Mouse (Mus musculus) ES-CJ7 (cell line): Measurements from ENCODE around the gene Baiap2.

Experiments
- DNase-seq: peaks from one replicate; pipeline ENCODE4 v3.0.0; 2011; ENCODE audit warnings: low read depth, low spot score

Gene Baiap2

GRCm38 (mm10) chr11:119978701-119979100, 36.1 kb downstream of the Baiap2 start:
- DNase-seq: no peak

GRCm38 (mm10) chr11:119979596-119980385, 37.2 kb downstream of the Baiap2 start:
- no peak for DNase-seq

- DNase-seq: no peak
Observed at GRCm38 (mm10) chr11:119981769-119982168, 39.2 kb downstream of the Baiap2 start.

- no peak for DNase-seq
Observed at GRCm38 (mm10) chr11:119982236-119982635, 39.7 kb downstream of the Baiap2 start.

GRCm38 (mm10) chr11:119983151-119983550, 40.6 kb downstream of the Baiap2 start:
- no peak for DNase-seq

GRCm38 (mm10) chr11:119986751-119987425, 44.3 kb downstream of the Baiap2 start:
- DNase-seq: no peak

- DNase-seq: no peak
Observed at GRCm38 (mm10) chr11:119987876-119988275, 45.3 kb downstream of the Baiap2 start.

- DNase-seq: no peak
Observed at GRCm38 (mm10) chr11:119988391-119988790, 45.8 kb downstream of the Baiap2 start.

- DNase-seq: no peak
Observed at GRCm38 (mm10) chr11:119989115-119989564, 46.6 kb downstream of the Baiap2 start.

GRCm38 (mm10) chr11:119990658-119991337, 48.2 kb downstream of the Baiap2 start:
- no peak for DNase-seq

GRCm38 (mm10) chr11:119991338-119991678, 48.7 kb downstream of the Baiap2 start:
- DNase-seq: peak; percentile 81

- no peak for DNase-seq
Observed at GRCm38 (mm10) chr11:119997351-119997750, 54.8 kb downstream of the Baiap2 start.

GRCm38 (mm10) chr11:120002041-120002440, 59.5 kb downstream of the Baiap2 start:
- no peak for DNase-seq

GRCm38 (mm10) chr11:120002634-120003220, 60.2 kb downstream of the Baiap2 start:
- DNase-seq: no peak

GRCm38 (mm10) chr11:120005434-120006317, 63.1 kb downstream of the Baiap2 start:
- no peak for DNase-seq

GRCm38 (mm10) chr11:120007496-120008080, 65.0 kb downstream of the Baiap2 start:
- no peak for DNase-seq

GRCm38 (mm10) chr11:120008501-120008900, 65.9 kb downstream of the Baiap2 start:
- DNase-seq: no peak

GRCm38 (mm10) chr11:120008956-120009355, 66.4 kb downstream of the Baiap2 start:
- DNase-seq: no peak

GRCm38 (mm10) chr11:120009937-120010336, 67.4 kb downstream of the Baiap2 start:
- DNase-seq: no peak

GRCm38 (mm10) chr11:120011114-120011760, 68.7 kb downstream of the Baiap2 start:
- no peak for DNase-seq
